Mouse (Mus musculus) limb, embryonic 10.5 days (tissue): ENCODE results near the gene Mvb12b. TPM values are rescaled to one million over a fixed set of nuclear protein-coding genes. Genes with fewer than 3 reads are reported as not detected.

Source experiments
- DNase-seq: peaks from one replicate; pipeline ENCODE4 v3.0.0-alpha.2; 2017; ENCODE audit warnings: low spot score
- H3K27ac ChIP-seq: fragments of 300-500 bp; sonication (generic); 2 replicates; pipeline ENCODE4 v1.5.1; 2016; ENCODE audit warnings: mild to moderate bottlenecking
- H3K27me3 ChIP-seq: fragments of 300-500 bp; sonication (generic); 2 replicates; pipeline ENCODE4 v1.6.1; 2016; ENCODE audit warnings: low read depth, mild to moderate bottlenecking; ENCODE audit not compliant: poor library complexity, severe bottlenecking
- H3K36me3 ChIP-seq: fragments of 300-500 bp; sonication (generic); 2 replicates; pipeline ENCODE4 v1.6.1; 2016; ENCODE audit warnings: mild to moderate bottlenecking, moderate library complexity
- H3K4me1 ChIP-seq: fragments of 300-500 bp; sonication (generic); 2 replicates; pipeline ENCODE4 v1.6.1; 2016
- H3K4me3 ChIP-seq: fragments of 300-500 bp; sonication (generic); 2 replicates; pipeline ENCODE4 v1.5.1; 2016; ENCODE audit warnings: mild to moderate bottlenecking, moderate library complexity
- H3K9me3 ChIP-seq: fragments of 300-500 bp; sonication (generic); replicated peaks from 2 replicates; pipeline ENCODE4 v1.6.1; 2016; ENCODE audit warnings: mild to moderate bottlenecking
- WGBS: fragments of 180-500 bp; shearing (Covaris S2); methylation state at CpG from one replicate; pipeline ENCODE4 v1.1.7; 2016; 5-methylcytosine and 5-hydroxymethylcytosine counted together
- polyA plus RNA-seq: library from polyadenylated mRNA; unstranded; fragments of >200 nt; fragmentation: Nextera tagmentation; extraction: Ambion mirVana; gene quantifications from 2 replicates; pipeline ENCODE4 v1.2.1, GENCODE M21; 2016

The Mvb12b gene
- polyA plus RNA-seq, 1 experiment from 2014 or later: 17.5 TPM

DNA sequence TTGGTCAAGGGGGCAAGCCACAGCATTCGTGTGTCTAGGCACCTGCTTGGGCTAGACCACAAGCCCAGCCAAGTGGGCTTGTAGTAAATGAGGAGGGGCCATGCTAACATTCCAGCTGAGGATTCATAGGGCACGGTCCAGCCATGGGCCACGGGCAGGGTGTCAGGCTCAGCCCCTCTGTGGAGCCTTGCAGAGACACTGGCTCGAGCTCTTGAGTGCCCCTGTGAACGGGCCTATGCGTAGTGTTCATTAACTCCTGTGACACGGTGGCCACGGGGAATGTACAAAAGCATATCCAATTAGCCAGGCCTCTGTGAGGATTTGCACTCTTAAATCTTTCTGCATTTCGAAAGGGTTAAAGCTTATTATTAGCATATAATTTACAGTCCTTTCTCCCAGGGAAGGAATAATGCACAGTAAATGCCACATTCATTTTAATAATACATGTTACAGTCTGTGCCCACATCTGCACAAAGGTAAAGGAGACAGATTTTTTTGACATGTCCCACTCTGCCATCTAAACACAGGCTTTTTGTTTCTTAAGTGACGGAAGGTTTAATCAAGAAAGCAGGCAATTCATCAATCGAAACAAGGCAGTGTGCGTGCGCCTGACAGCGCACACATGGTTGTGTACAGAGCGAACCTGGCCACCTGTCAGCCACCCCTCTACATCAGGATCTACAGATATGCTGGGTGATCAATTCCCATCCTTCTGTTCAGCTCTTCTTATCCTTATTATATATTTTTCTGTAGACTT, 91.9 kb downstream of the Mvb12b start:
- no peak for DNase-seq
- H3K27ac ChIP-seq: peak overlapping the region; percentile 63; the same call in 1 of the 2 replicates
- peaks cover 67% of the 10 kb centered on the region for H3K4me1 ChIP-seq
- H3K27me3 ChIP-seq: no peaks in the 10 kb centered on the region
- WGBS: 73% methylated on average over 15 of the region's 15 CpGs
- no peak overlapping the region for H3K4me3 ChIP-seq
- no peaks in the 10 kb centered on the region for H3K9me3 ChIP-seq
- H3K36me3 ChIP-seq: peaks cover 13% of the 10 kb centered on the region

DNA sequence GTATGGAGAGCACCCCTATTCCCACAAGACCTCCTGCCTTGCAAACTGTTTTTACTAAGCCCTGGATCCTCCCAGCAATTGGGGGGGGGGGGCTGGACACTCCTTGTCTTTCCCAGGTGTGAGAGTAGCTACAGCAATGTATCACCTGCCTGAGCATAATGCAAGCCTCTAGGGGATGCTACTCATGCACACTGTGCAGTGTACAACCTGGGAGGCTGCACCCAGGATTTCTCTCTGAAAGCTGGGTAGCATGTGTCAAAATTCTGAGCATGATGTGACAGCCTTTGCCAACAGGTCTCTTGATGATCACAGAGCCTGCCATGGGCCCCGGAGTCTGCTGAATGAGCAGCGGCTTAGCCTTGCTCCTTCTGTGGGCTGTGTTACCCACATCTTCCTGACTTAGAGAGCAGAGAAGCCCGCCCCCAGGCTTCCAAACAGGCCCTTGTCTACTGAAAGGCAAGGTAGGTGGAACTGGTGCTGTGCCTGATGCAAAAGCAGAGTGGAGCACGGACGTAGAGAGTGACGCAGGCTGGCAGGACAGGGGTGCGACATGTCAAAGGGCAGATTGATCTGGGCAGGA, 92.7 kb downstream of the Mvb12b start:
- H3K27me3 ChIP-seq: no peaks in the 10 kb centered on the region
- peaks cover 68% of the 10 kb centered on the region for H3K4me1 ChIP-seq
- H3K27ac ChIP-seq: peak overlapping the region; percentile 63
- peaks cover 12% of the 10 kb centered on the region for H3K36me3 ChIP-seq
- H3K9me3 ChIP-seq: no peaks in the 10 kb centered on the region
- no peak overlapping the region for H3K4me3 ChIP-seq
- DNase-seq: no peak
- 86% methylated on average over 7 of the region's 7 CpGs for WGBS

DNA sequence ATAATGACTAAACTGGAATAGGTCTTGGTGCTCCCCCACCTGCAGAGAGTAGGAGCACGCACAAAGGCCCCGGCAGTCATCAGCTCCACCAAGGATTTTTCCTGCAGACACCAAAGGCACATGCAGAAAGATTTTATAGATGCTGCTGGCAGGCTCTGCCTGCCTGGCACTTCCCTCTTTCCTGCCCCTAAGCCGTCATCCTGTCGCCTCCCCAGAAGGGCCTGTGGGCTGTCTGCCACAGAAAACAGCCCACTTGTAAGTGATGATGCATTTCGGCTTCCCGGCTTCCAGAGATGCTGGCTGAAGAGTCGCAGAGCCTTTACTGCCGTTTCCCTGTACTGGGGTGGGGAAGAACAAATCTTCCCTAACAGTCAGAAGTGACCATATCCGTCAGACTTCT, 93.3 kb downstream of the Mvb12b start:
- H3K36me3 ChIP-seq: peaks cover 12% of the 10 kb centered on the region
- H3K27ac ChIP-seq: peak overlapping the region; percentile 63; the same call in 1 of the 2 replicates
- DNase-seq: no peak
- peaks cover 74% of the 10 kb centered on the region for H3K4me1 ChIP-seq
- H3K27me3 ChIP-seq: no peaks in the 10 kb centered on the region
- 69% methylated on average over 9 of the region's 9 CpGs for WGBS
- no peak overlapping the region for H3K4me3 ChIP-seq
- H3K9me3 ChIP-seq: no peaks in the 10 kb centered on the region

DNA sequence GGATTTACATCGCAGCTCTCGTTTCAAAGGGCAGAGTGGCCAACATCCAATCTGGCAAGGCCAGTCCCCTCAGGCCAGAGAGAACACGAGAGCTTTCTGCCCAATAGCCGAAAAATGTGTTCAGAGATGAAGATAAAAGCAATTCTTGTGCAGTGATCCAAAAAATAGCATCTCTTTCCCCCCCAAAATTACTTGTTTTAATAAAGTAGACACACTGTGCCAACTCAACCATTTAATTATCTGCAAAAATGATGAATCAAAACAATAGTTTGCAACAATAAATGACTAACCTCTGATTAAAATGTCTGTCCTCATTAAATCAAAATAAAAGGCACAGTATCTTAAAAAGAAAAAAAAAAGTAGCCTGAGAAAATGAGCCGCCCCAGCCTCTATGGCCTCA, 97.4 kb downstream of the Mvb12b start:
- 51% methylated on average over 5 of the region's 5 CpGs for WGBS
- H3K4me1 ChIP-seq: peaks cover 82% of the 10 kb centered on the region
- DNase-seq: no peak
- H3K27ac ChIP-seq: peak overlapping the region; percentile 89; the same call in 1 of the 2 replicates
- peaks cover 5% of the 10 kb centered on the region; the same call in 1 of the 2 replicates for H3K36me3 ChIP-seq
- no peaks in the 10 kb centered on the region for H3K27me3 ChIP-seq
- no peaks in the 10 kb centered on the region for H3K9me3 ChIP-seq
- H3K4me3 ChIP-seq: no peak overlapping the region

DNA sequence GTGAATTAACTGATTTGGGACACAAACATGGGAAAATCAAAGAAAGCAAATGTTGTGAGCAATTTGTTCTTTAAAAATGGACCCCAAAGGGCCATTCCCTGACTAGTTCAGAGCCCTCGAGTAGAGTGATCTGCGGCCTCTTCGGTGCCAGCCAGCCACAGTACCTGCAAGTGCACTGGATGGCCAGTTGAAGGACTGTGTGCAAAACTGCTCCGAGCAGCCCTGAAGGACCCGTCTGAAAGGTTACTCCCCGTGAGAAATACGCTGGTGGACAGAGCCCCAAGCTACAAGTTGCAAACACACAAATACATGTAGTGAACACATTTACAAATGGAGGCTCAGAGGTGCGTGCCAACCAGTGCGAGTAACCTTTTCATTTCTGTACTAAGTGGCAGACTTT, 98.0 kb downstream of the Mvb12b start:
- Histone ChIP-seq H3K27ac (peak overlapping the region; percentile 89), H3K36me3 (peaks cover 5% of the 10 kb centered on the region; the same call in 1 of the 2 replicates), H3K27me3 (no peaks in the 10 kb centered on the region), H3K9me3 (no peaks in the 10 kb centered on the region), H3K4me1 (peaks cover 79% of the 10 kb centered on the region), H3K4me3 (no peak overlapping the region)
- 52% methylated on average over 9 of the region's 9 CpGs for WGBS
- DNase-seq: peak; percentile 61

DNA sequence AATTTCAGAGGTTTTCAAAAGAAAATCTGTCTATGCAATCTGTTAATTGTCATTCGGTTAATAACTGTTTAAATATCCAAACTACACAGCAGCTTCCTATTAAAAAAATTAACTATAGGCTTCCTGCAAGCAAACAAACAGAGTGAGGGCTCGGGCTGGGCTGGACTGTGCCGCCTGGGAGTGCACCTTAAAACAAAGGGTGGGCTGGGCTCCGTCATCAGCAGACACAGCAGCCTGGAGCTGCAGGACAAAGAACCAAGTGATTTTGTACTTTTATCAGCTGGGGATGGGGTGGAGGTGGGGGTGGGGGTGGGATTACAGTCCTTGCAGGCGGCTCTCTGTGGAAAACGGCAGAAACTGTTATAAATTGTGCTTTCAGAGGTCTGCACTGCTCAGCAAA, 98.5 kb downstream of the Mvb12b start:
- WGBS: 22% methylated on average over 6 of the region's 6 CpGs
- DNase-seq: no peak
- peaks cover 74% of the 10 kb centered on the region for H3K4me1 ChIP-seq
- no peaks in the 10 kb centered on the region for H3K9me3 ChIP-seq
- peak overlapping the region; percentile 89 for H3K27ac ChIP-seq
- no peaks in the 10 kb centered on the region for H3K27me3 ChIP-seq
- peaks cover 5% of the 10 kb centered on the region; the same call in 1 of the 2 replicates for H3K36me3 ChIP-seq
- no peak overlapping the region for H3K4me3 ChIP-seq

DNA sequence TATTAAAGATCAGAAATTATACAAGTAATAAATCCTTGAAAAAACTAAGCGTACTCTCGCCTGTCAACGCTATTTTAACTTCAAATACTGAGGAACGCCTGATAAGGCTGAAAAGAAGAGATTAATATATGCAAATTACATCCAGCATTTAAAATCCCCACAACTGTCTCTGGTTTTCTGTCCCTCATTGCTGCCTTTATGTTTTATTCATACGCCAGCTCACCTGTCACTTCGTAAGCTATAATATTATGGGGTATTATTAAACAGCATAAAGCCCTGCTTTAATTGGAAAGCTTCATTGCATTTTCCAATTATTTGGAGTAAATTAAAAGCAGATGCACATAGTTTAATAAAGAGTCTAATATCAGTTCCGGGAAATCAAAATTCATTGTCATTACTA, 98.9 kb downstream of the Mvb12b start:
- H3K4me1 ChIP-seq: peaks cover 70% of the 10 kb centered on the region
- no peaks in the 10 kb centered on the region for H3K27me3 ChIP-seq
- H3K27ac ChIP-seq: peak overlapping the region; percentile 89
- DNase-seq: no peak
- H3K9me3 ChIP-seq: no peaks in the 10 kb centered on the region
- WGBS: 79% methylated on average over 7 of the region's 7 CpGs
- H3K4me3 ChIP-seq: no peak overlapping the region
- H3K36me3 ChIP-seq: peaks cover 2% of the 10 kb centered on the region; the same call in 1 of the 2 replicates

DNA sequence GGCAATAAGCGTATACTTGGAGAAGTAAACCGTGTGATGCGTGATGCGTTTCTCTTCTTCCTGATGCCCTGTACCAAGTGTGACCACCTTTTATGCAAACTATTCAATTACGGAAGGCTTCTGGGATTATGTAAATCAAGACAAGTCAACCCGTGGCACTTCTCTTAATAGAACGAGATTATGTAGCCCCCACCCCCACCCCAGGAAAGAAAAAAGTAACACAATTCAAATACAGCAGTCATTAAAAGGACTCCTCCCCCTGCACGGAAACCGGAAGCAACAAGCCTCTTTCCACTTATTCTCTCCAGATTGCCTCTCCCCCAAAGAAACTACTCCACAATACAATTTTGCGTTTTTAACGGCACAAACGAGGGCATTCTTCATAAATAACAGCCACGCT, 99.6 kb downstream of the Mvb12b start:
- no peaks in the 10 kb centered on the region for H3K27me3 ChIP-seq
- no peak overlapping the region for H3K4me3 ChIP-seq
- H3K27ac ChIP-seq: peak overlapping the region; percentile 63
- 71% methylated on average over 13 of the region's 13 CpGs for WGBS
- DNase-seq: no peak
- peaks cover 73% of the 10 kb centered on the region for H3K4me1 ChIP-seq
- peaks cover 6% of the 10 kb centered on the region for H3K36me3 ChIP-seq
- no peaks in the 10 kb centered on the region for H3K9me3 ChIP-seq

DNA sequence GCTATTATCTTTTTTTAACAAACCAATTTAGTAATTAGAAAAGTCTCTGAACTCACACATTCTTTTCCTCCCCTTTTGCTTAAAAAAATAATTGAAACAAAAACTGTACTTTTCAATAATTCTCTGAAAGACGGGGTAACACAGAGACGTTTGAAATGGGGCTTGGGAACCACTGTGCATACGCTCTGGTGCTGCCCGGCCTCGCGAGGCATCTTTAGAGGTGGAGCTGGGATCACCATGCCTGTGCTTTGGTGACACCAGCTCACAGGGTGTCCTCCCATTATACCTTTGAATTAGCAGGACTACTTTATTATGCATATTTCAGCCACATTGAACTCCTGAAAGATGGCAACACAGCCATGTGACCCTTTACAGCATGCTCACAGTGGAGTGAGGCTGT, 101.7 kb downstream of the Mvb12b start:
- WGBS: 84% methylated on average over 6 of the region's 6 CpGs
- peaks cover 79% of the 10 kb centered on the region for H3K4me1 ChIP-seq
- no peak for DNase-seq

DNA sequence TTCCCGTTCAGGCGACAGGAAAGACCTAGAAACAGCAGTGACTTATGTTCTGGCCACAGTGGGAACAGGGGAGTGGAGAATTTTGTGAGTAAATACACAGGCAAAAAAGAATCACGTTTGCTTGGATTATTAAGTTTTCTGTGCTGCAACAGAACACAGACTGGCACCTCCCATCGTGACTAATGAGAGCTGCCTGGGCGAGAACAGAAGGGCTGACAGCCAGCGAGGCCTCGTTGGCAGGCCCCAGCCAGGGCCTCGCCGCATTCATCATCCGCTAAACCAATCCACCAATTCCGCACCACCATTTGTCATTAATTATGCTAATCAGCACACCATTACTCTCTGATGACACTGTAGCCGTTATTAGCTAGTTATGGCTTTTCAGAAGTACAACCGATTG, 102.2 kb downstream of the Mvb12b start:
- H3K4me3 ChIP-seq: no peak overlapping the region
- no peaks in the 10 kb centered on the region for H3K9me3 ChIP-seq
- H3K27me3 ChIP-seq: no peaks in the 10 kb centered on the region
- peak overlapping the region; percentile 62; the same call in 1 of the 2 replicates for H3K27ac ChIP-seq
- H3K36me3 ChIP-seq: peaks cover 7% of the 10 kb centered on the region
- WGBS: 37% methylated on average over 13 of the region's 13 CpGs
- H3K4me1 ChIP-seq: peaks cover 76% of the 10 kb centered on the region
- DNase-seq: peak; percentile 62

More for the DNA sequence above, 101.7 kb downstream of the Mvb12b start:
- no peaks in the 10 kb centered on the region for H3K27me3 ChIP-seq
- no peaks in the 10 kb centered on the region for H3K9me3 ChIP-seq
- peak overlapping the region; percentile 62; the same call in 1 of the 2 replicates for H3K27ac ChIP-seq
- peaks cover 7% of the 10 kb centered on the region for H3K36me3 ChIP-seq
- no peak overlapping the region for H3K4me3 ChIP-seq

DNA sequence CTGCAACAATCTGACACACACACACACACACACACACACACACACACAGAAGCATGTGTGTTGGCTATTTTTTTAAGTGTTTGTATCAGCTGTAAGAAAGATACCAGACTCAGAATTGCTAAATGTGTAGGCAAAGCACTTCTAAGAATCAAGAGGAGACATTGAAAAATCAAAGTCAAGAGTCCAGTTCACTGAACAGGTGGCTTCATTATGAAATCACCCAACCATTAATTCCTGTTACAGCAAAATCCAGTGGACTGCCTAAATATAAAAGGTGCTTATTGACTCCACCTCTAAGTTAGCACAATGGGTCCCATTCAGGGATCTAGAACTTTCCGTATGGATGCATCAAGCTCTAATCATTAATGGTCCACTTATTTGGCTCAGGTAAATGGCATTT, 103.0 kb downstream of the Mvb12b start:
- Histone ChIP-seq H3K27me3 (no peaks in the 10 kb centered on the region), H3K4me1 (peaks cover 67% of the 10 kb centered on the region), H3K27ac (no peak overlapping the region), H3K4me3 (no peak overlapping the region), H3K36me3 (peaks cover 13% of the 10 kb centered on the region), H3K9me3 (0 out of 2 replicates have a peak, but pooled peaks cover 2% of the 10 kb centered on the region)
- WGBS: 93% methylated on average over 1 of the region's 1 CpGs
- DNase-seq: no peak

DNA sequence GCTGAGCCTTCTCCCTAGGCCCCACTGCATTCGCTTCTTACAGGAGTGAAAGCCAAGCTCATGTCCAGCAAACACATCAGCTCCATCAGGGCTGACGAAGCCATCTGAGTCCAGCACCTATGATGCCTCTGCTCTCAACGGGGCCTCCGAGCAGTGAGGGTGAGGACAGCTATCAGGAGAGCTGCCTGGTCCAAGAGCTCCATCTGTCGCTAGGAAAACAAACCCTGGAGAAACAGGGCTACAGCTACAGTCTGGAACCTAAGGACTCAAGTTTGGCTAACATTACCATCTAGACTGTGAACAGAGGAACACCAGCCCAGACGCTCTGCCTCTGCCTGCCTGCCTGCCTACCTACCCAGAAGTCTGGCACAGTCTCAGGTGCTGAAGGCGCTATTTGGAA, 104.3 kb downstream of the Mvb12b start:
- H3K4me1 ChIP-seq: peaks cover 54% of the 10 kb centered on the region
- 87% methylated on average over 7 of the region's 7 CpGs for WGBS
- no peak for DNase-seq
- H3K27ac ChIP-seq: peak overlapping the region; percentile 74
- H3K27me3 ChIP-seq: no peaks in the 10 kb centered on the region
- H3K4me3 ChIP-seq: no peak overlapping the region
- peaks cover 9% of the 10 kb centered on the region for H3K9me3 ChIP-seq
- H3K36me3 ChIP-seq: peaks cover 26% of the 10 kb centered on the region

DNA sequence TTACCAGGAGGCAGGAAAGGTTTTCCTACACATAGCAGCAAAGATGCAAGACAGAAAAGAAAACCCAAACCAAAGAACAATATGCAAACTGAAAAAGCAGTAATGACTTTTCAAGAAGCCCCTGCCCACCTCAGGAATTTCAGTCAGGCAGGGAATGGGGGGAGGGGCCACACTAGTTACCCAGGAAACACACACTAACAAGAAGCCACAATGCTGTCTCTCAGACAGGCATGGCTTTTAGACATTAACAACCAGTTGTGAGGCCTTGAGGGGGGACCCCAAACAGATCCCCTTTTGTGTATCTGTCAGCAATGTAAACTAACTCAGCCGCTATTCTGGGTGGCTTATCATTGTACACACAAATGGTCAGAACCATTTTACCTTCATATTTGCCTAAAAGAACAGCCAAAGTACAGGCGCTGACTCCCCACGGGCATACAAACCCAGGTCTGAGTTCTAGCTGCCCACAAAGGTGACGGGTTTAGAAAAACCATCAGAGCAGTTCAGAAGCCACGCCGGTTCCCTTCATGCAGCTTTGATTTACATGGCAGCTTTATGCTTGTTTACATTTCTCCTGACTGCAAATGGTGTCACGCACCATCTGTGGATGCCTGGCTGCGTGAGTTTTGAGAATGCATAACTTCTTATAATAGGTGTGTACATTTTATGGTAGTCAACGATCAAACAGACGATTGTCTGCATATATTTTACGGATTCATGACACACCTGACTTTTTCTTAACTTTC, 105.9 kb downstream of the Mvb12b start:
- peak; percentile 70 for DNase-seq
- Histone ChIP-seq H3K36me3 (peaks cover 42% of the 10 kb centered on the region), H3K27ac (peak overlapping the region; percentile 80), H3K4me3 (no peak overlapping the region), H3K27me3 (no peaks in the 10 kb centered on the region), H3K4me1 (peaks cover 40% of the 10 kb centered on the region), H3K9me3 (peaks cover 25% of the 10 kb centered on the region)
- 58% methylated on average over 11 of the region's 11 CpGs for WGBS
